Mouse (Mus musculus) liver, embryonic 11.5 days (tissue): Measurements from ENCODE around the gene Ppp3cb. TPM values are rescaled to one million over a fixed set of nuclear protein-coding genes. Genes with fewer than 3 reads are reported as not detected.

Experiments
- ATAC-seq: fragments of 200-750 bp; cut with Nextera tagmentation; replicated peaks from 2 replicates; pipeline ENCODE4 v1.8.0; 2017; ENCODE audit warnings: moderate number of reproducible peaks, mild to moderate bottlenecking, moderate TSS enrichment, moderate library complexity; ENCODE audit not compliant: low FRiP score
- DNase-seq: peaks from one replicate; pipeline ENCODE4 v3.0.0-alpha.2; 2017; ENCODE audit warnings: low spot score
- H3K27ac ChIP-seq: fragments of 300-500 bp; sonication (generic); 2 replicates; pipeline ENCODE4 v1.5.1; 2014; ENCODE audit warnings: mild to moderate bottlenecking, low read depth, low read length, control low read depth
- H3K27me3 ChIP-seq: fragments of 300-500 bp; sonication (generic); replicated peaks from 2 replicates; pipeline ENCODE4 v1.6.1; 2014; ENCODE audit warnings: low read length, mixed read lengths; ENCODE audit not compliant: control insufficient read depth, insufficient read depth
- H3K36me3 ChIP-seq: fragments of 300-500 bp; sonication (generic); 2 replicates; pipeline ENCODE4 v1.6.1; 2014; ENCODE audit warnings: mild to moderate bottlenecking, low read length, moderate library complexity, mixed read lengths; ENCODE audit not compliant: control insufficient read depth, insufficient read depth
- H3K4me1 ChIP-seq: fragments of 300-500 bp; sonication (generic); replicated peaks from 2 replicates; pipeline ENCODE4 v1.6.1; 2014; ENCODE audit warnings: low read length, mixed read lengths; ENCODE audit not compliant: control insufficient read depth, insufficient read depth
- H3K4me2 ChIP-seq: fragments of 300-500 bp; sonication (generic); 2 replicates; pipeline ENCODE4 v1.6.1; 2014; ENCODE audit warnings: mild to moderate bottlenecking, control low read depth, moderate library complexity
- H3K4me3 ChIP-seq: fragments of 300-500 bp; sonication (generic); 2 replicates; pipeline ENCODE4 v1.5.1; 2014; ENCODE audit warnings: low read depth, low read length, control low read depth
- H3K9ac ChIP-seq: fragments of 300-500 bp; sonication (generic); 2 replicates; pipeline ENCODE4 v1.6.1; 2014; ENCODE audit warnings: low read depth, low read length, control low read depth
- H3K9me3 ChIP-seq: fragments of 300-500 bp; sonication (generic); 2 replicates; pipeline ENCODE4 v1.6.1; 2016; ENCODE audit warnings: low read length, inconsistent platforms, mixed read lengths; ENCODE audit not compliant: control insufficient read depth
- WGBS: fragments of 180-500 bp; shearing (Covaris S2); extraction: QIAGEN DNeasy Blood & Tissue Kit; methylation state at CpG from one replicate; pipeline ENCODE4 v1.1.7; 2014; 5-methylcytosine and 5-hydroxymethylcytosine counted together
- polyA plus RNA-seq: library from polyadenylated mRNA; unstranded; fragments of >200 nt; fragmentation: Nextera tagmentation; extraction: Ambion mirVana; gene quantifications from 2 replicates; pipeline ENCODE4 v1.2.1, GENCODE M21; 2014

The Ppp3cb gene
- polyA plus RNA-seq, 1 experiment from 2014 or later = 41.9 TPM

DNA sequence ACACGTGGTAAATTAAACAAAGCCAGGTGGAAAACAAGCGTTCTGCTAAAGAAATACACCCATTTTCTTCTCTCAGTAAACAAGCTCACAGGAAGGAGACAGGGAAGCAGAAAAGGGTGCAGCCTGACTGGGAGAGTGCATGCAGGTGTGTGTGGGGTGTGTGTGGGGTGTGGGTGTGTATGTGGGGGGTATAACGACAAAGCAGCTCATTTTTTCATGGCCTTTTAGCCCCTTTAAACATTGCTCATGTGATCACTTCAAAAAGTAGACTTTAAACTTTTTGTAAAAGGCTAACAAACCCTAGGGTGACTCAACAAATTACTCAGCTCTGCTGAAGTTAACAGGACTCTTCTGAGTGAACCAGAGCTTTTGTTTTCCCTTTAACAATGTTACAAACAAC is 68.0 kb downstream of the Ppp3cb start:
- Histone ChIP-seq H3K27ac (peak overlapping the region; percentile 83), H3K36me3 (0 out of 2 replicates have a peak, but pooled peaks cover 3% of the 10 kb centered on the region), H3K4me1 (peaks cover 17% of the 10 kb centered on the region), H3K4me3 (peak overlapping the region; percentile 86), H3K9ac (peak overlapping the region; percentile 49), H3K4me2 (peak overlapping the region; percentile 88), H3K9me3 (no peaks in the 10 kb centered on the region), H3K27me3 (no peaks in the 10 kb centered on the region)
- DNase-seq (no peak), ATAC-seq (peak; percentile 1; the same call in 1 of the 2 replicates)
- WGBS = 28% methylated on average over 3 of the region's 3 CpGs

DNA sequence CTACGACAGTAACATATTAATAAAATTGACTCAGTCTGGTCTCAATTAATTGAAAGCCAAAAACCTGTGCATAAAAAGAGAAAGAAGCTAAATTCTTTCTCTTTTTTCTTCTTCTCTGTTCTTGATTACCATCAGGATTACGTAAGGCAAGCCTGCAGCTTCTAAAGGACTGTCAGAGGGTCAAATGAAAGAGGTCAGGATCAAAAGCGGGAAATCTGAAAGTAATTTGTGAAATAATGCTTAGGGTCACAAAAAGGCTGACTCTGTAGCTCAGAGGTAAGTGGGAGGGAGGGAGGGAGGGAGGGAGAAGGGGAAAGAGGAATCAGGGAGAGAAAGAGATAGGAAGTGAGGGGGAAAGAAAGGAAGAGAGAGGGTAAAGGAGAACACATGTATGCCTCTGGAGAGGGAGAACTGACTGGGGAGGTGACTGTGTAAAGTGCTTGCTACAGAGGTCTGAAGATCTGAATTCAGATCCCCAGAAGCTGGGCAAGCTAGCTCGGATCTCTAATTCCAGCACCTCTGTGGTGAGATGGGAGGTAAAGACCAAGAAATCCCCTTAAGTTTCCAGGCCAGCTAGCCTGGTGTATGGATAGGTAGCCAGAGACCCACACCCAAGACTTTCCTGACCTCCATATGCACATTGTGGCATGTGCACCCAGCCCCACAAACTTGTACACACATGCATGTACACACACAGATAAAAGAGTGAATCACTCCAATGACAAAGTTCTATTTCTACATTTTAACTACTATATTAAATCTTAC is 68.9 kb downstream of the Ppp3cb start:
- 56% methylated on average over 4 of the region's 4 CpGs for WGBS
- H3K27ac ChIP-seq = 0 out of 2 replicates have a peak overlapping the region, but pooled peaks have one; percentile 6
- ATAC-seq (no peak), DNase-seq (no peak)
- H3K9me3 ChIP-seq = no peaks in the 10 kb centered on the region
- peak overlapping the region; percentile 37 for H3K4me2 ChIP-seq
- H3K4me3 ChIP-seq = no peak overlapping the region
- H3K9ac ChIP-seq = peak overlapping the region; percentile 15; the same call in 1 of the 2 replicates
- no peaks in the 10 kb centered on the region for H3K27me3 ChIP-seq
- 0 out of 2 replicates have a peak, but pooled peaks cover 3% of the 10 kb centered on the region for H3K36me3 ChIP-seq
- H3K4me1 ChIP-seq = peaks cover 17% of the 10 kb centered on the region

DNA sequence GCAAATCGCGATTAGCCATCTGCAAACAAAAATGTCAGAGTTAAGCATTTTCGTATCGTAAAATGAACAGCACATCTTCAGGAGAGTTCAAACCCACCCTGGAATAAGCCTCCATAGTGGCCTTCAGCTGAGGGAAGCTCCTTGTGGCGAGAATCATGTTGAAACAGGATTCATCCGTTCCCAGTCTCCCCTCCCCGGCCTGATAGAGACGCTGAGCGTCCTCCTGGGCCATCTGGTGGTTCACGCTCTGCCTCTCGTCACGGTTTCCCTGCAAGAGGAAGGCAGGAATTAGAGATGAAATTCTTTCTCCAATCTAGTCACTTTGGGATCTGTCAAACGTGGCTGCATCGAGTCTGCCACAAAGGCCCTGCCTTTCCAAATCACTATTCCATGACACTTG is 86.2 kb downstream of the Ppp3cb start:
- peaks cover 33% of the 10 kb centered on the region for H3K36me3 ChIP-seq
- H3K9ac ChIP-seq = no peak overlapping the region
- 87% methylated on average over 14 of the region's 14 CpGs for WGBS
- DNase-seq (no peak), ATAC-seq (no peak)
- no peaks in the 10 kb centered on the region for H3K4me1 ChIP-seq
- H3K27ac ChIP-seq = no peak overlapping the region
- no peak overlapping the region for H3K4me2 ChIP-seq
- no peak overlapping the region for H3K4me3 ChIP-seq
- H3K27me3 ChIP-seq = no peaks in the 10 kb centered on the region
- H3K9me3 ChIP-seq = no peaks in the 10 kb centered on the region

DNA sequence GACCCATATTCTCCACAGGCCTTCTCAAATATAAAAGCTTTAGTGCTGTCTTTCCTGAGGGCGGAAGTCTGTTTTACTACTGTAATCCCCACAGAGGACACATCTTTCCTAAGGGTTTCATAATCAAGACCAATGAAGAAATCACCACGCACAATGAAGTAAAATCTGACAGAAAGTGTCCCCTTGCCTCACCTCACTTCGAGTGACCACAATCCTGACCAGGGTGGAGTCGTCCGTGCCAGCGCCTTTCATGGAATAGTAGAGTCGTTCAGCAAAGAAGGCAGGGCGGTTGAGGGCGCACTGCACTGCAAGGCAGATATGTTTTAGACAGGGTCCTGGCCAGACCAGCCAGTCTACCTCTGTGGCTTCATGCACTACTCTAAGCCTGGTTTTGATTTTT is 88.0 kb downstream of the Ppp3cb start:
- Histone ChIP-seq H3K4me2 (no peak overlapping the region), H3K4me3 (no peak overlapping the region), H3K27ac (no peak overlapping the region), H3K9ac (no peak overlapping the region), H3K36me3 (peaks cover 32% of the 10 kb centered on the region), H3K4me1 (no peaks in the 10 kb centered on the region), H3K9me3 (no peaks in the 10 kb centered on the region), H3K27me3 (no peaks in the 10 kb centered on the region)
- no peak for DNase-seq
- no peak for ATAC-seq
- 88% methylated on average over 9 of the region's 9 CpGs for WGBS

DNA sequence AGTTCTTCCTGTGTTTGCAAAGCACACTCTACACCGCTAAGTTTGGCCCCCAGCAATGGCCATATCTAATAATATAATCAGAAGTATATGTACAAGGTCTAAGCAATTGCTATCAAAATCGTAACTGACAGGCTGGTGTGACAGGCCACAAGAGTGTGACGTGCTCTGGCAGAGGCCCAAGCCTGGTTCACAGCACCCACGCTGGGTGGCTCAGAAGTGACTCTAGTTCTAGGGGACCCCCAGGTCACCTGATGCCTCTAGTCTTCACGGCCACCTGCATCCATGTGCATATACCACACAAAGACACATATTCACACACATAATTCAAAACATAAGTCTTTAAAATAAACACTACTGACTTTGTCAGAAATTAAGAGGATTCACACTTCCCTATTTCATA is 93.4 kb downstream of the Ppp3cb start:
- H3K4me1 ChIP-seq = peaks cover 8% of the 10 kb centered on the region; the same call in 1 of the 2 replicates
- H3K9ac ChIP-seq = no peak overlapping the region
- peaks cover 12% of the 10 kb centered on the region for H3K36me3 ChIP-seq
- no peak overlapping the region for H3K4me2 ChIP-seq
- H3K9me3 ChIP-seq = no peaks in the 10 kb centered on the region
- no peak for ATAC-seq
- no peak overlapping the region for H3K4me3 ChIP-seq
- H3K27me3 ChIP-seq = no peaks in the 10 kb centered on the region
- 92% methylated on average over 5 of the region's 5 CpGs for WGBS
- DNase-seq = no peak
- H3K27ac ChIP-seq = no peak overlapping the region

DNA sequence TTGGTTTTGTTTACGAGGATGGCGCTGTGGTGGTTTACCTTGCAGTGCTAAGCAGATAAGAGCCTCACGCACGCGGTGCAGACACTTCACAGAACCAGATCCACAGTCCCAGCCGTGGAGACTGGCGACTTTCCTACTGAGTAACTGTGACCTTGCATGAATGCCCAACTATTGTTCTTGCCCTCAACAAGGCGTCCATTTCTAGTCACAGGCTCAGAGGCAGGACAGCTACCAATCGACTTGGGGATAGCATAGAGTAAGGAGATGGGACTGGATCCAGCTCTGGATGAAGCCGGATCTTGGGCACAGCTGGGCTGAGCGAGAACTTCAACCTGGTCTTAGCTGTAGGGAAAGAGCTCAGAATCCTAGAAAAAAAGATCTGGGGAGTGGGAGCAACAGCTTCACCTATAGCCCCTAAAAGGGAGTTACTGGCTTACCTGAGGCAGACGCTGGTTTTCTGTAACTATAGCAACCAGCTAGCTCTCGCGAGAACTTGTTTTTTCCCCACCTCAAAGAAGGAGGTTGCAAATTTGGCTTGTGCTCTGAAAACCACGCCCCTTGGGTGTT is 94.5 kb downstream of the Ppp3cb start, which contains the start of gene Cfap70:
Gene Cfap70, minus strand, starts transcription at position 462 of the 567 bp plus-strand sequence.
- ATAC-seq (peak; percentile 79), DNase-seq (peak; percentile 63)
- H3K4me3 ChIP-seq = peak within 1 kb of the TSS; percentile 53
- H3K4me2 ChIP-seq = peak within 1 kb of the TSS; percentile 92
- no peaks in the 10 kb centered on the region for H3K9me3 ChIP-seq
- WGBS = 4% methylated on average over 15 of the region's 15 CpGs
- no peaks in the 10 kb centered on the region for H3K27me3 ChIP-seq
- H3K27ac ChIP-seq = no peak within 1 kb of the TSS
- H3K4me1 ChIP-seq = peaks cover 8% of the 10 kb centered on the region; the same call in 1 of the 2 replicates
- H3K9ac ChIP-seq = peak within 1 kb of the TSS; percentile 60
- H3K36me3 ChIP-seq = peaks cover 12% of the 10 kb centered on the region

DNA sequence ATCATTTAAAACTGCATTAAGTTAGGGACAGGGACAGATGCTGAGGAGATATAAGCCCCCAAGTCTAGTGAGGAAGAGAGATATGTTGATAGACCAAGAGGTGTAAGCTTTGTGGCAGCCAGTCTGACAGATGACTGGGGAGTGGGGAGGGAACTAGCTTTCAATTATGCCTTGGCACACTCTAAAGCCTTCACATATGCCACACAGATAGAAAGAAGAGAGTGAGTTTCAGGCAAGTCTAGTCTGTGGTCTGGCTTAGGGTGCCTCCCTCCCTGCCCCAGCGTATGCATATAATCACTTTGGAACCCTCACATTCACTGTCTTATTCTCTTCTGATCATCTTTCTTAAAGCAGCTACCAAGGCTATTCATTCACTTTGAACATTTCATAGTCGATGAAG is 95.1 kb downstream of the Ppp3cb start:
- DNase-seq = no peak
- Histone ChIP-seq H3K4me1 (peaks cover 8% of the 10 kb centered on the region; the same call in 1 of the 2 replicates), H3K4me3 (peak overlapping the region; percentile 53), H3K9me3 (no peaks in the 10 kb centered on the region), H3K4me2 (peak overlapping the region; percentile 92), H3K36me3 (peaks cover 8% of the 10 kb centered on the region), H3K9ac (peak overlapping the region; percentile 60; the same call in 1 of the 2 replicates), H3K27me3 (no peaks in the 10 kb centered on the region), H3K27ac (no peak overlapping the region)
- no peak for ATAC-seq
- 18% methylated on average over 2 of the region's 2 CpGs for WGBS
